Mouse (Mus musculus) cortical plate, adult 2 months (tissue): ENCODE measurements around the gene Ky.

Source experiments
- CTCF ChIP-seq: fragments of 200-500 bp; IDR thresholded peaks from 2 replicates; pipeline ENCODE4 v1.5.1; 2011; ENCODE audit warnings: mild to moderate bottlenecking, control low read depth, low read length; ENCODE audit not compliant: insufficient read depth; ENCODE audit errors: extremely low read depth
- POLR2A ChIP-seq: fragments of 200-500 bp; IDR thresholded peaks from 2 replicates; pipeline ENCODE4 v1.6.1; 2011; ENCODE audit warnings: mild to moderate bottlenecking, low read length, control low read depth; ENCODE audit not compliant: insufficient read depth; ENCODE audit errors: extremely low read depth

GRCm38 (mm10) chr9:102553781-102554180, 48.2 kb downstream of the Ky start:
- TF ChIP-seq CTCF, result no peak
- no peak for TF ChIP-seq POLR2A
